Comparison of ENCODE assay signal across 26 mouse cellular contexts in genomic region chr4:123026597-123026996, GRCm38 (mm10). TPM values are rescaled to one million over a fixed set of nuclear protein-coding genes. Genes with fewer than 3 reads are reported as not detected.
A peak's percentile ranks its signal among the peaks of the same experiment; 100 is the strongest.
DNase-seq lines count a peak whose midpoint lies in the region; ATAC-seq and TF ChIP-seq lines count a peak whose summit lies in the region.
"Had no signal": no experiment of that assay in that cellular context is flagged by ENCODE, and none has a peak within 500 bp of the region (broad histone marks: within the 10 kb centered on the region; RNA-seq: fewer than 3 reads in every experiment).

No protein-coding gene starts in this region.

- no peak overlapping the region for H3K4me2 ChIP-seq in hindbrain, embryonic 12.5 days (replicated peaks)
- H3K4me2 ChIP-seq: embryonic facial prominence, embryonic 13.5 days; forebrain, embryonic 12.5 days; heart, embryonic 13.5 days; hindbrain, embryonic 13.5 days; liver, embryonic 13.5 days; midbrain, embryonic 12.5 days; neural tube, embryonic 15.5 days had no signal

- peaks cover 3% of the 10 kb centered on the region for H3K36me3 ChIP-seq in spleen, adult 2 months (ENCODE audit: control insufficient read depth, insufficient read depth, low read length)
- H3K36me3 ChIP-seq in hindbrain, embryonic 12.5 days = peaks cover 47% of the 10 kb centered on the region
- peaks cover 6% of the 10 kb centered on the region; the same call in 1 of the 2 replicates for H3K36me3 ChIP-seq in thymus, adult 2 months (ENCODE audit: control insufficient read depth, insufficient read depth, low read length)

- ATAC-seq in frontal cortex, adult (ENCODE audit: low TSS enrichment) = peak; percentile 36; the same call in 1 of the 2 replicates
- ATAC-seq in megakaryocyte, adult 5-6 weeks (ENCODE audit: poor library complexity, severe bottlenecking) = peak; percentile 77
- ATAC-seq in hindbrain, embryonic 12.5 days (ENCODE audit: low FRiP score) = no peak
- ATAC-seq: CD4-positive, CD25-positive, alpha-beta regulatory T cell, adult 4 months had no signal

- TF ChIP-seq CTCF in spleen, adult 2 months (IDR thresholded peaks at IDR 0.05; ENCODE audit: extremely low read depth, insufficient read depth, insufficient read length, insufficient replicate concordance) = no peak
- TF ChIP-seq CTCF in thymus, adult 2 months (IDR thresholded peaks at IDR 0.05; ENCODE audit: borderline replicate concordance, control insufficient read depth, extremely low read depth, insufficient read depth, low read length, poor library complexity) = no peak

- H3K27ac ChIP-seq in spleen, adult 2 months (ENCODE audit: insufficient read depth, low read length) = peak overlapping the region; percentile 83; the same call in 1 of the 2 replicates
- H3K27ac ChIP-seq in hindbrain, embryonic 12.5 days = no peak overlapping the region
- H3K27ac ChIP-seq in thymus, adult 2 months (ENCODE audit: control insufficient read depth, insufficient read depth, low read length) = no peak overlapping the region
- H3K27ac ChIP-seq: embryonic facial prominence, embryonic 13.5 days; forebrain, embryonic 12.5 days; heart, embryonic 13.5 days; kidney, postnatal 0 days; limb, embryonic 10.5 days; midbrain, embryonic 12.5 days had no signal

- WGBS in spleen, adult 2 months = 26% methylated on average over 4 of the region's 4 CpGs
- 81% methylated on average over 4 of the region's 4 CpGs for WGBS in hindbrain, embryonic 12.5 days
- 56% methylated on average over 4 of the region's 4 CpGs for WGBS in thymus, adult 2 months

- H3K9me3 ChIP-seq in hindbrain, embryonic 12.5 days (replicated peaks) = no peaks in the 10 kb centered on the region
- H3K9me3 ChIP-seq: forebrain, embryonic 12.5 days; heart, embryonic 13.5 days; hindbrain, embryonic 13.5 days; limb, embryonic 10.5 days; liver, embryonic 13.5 days; midbrain, embryonic 12.5 days; neural tube, embryonic 15.5 days had no signal

- TF ChIP-seq POLR2A in spleen, adult 2 months (IDR thresholded peaks at IDR 0.05; ENCODE audit: low read depth, low read length) = no peak
- TF ChIP-seq POLR2A in thymus, adult 2 months (IDR thresholded peaks at IDR 0.05; ENCODE audit: control insufficient read depth, extremely low read depth, insufficient read depth, low read length, poor library complexity) = no peak

- peaks cover 11% of the 10 kb centered on the region for H3K4me1 ChIP-seq in spleen, adult 2 months (ENCODE audit: control insufficient read depth, insufficient read depth, insufficient read length)
- H3K4me1 ChIP-seq in hindbrain, embryonic 12.5 days = peaks cover 17% of the 10 kb centered on the region
- peaks cover 4% of the 10 kb centered on the region for H3K4me1 ChIP-seq in thymus, adult 2 months (replicated peaks; ENCODE audit: control insufficient read depth, insufficient read depth, low read length)
- H3K4me1 ChIP-seq: embryonic facial prominence, embryonic 13.5 days; forebrain, embryonic 12.5 days; limb, embryonic 10.5 days; midbrain, embryonic 12.5 days had no signal

- H3K27me3 ChIP-seq in spleen, adult 2 months (ENCODE audit: control insufficient read depth, insufficient read depth, low read length) = no peaks in the 10 kb centered on the region
- no peaks in the 10 kb centered on the region for H3K27me3 ChIP-seq in hindbrain, embryonic 12.5 days
- H3K27me3 ChIP-seq in thymus, adult 2 months (ENCODE audit: control insufficient read depth, insufficient read depth, low read length) = no peaks in the 10 kb centered on the region
- H3K27me3 ChIP-seq: embryonic facial prominence, embryonic 13.5 days; forebrain, embryonic 12.5 days; heart, embryonic 13.5 days; hindbrain, embryonic 13.5 days; liver, embryonic 13.5 days; midbrain, embryonic 12.5 days; neural tube, embryonic 15.5 days had no signal

- no peak overlapping the region for H3K4me3 ChIP-seq in spleen, adult 2 months (ENCODE audit: extremely low read depth, insufficient read depth, insufficient read length)
- H3K4me3 ChIP-seq in hindbrain, embryonic 12.5 days = no peak overlapping the region
- H3K4me3 ChIP-seq in thymus, adult 2 months (ENCODE audit: control insufficient read depth, insufficient read depth, low read length) = no peak overlapping the region
- H3K4me3 ChIP-seq: embryonic facial prominence, embryonic 13.5 days; erythroblast, embryonic 14.5 days; forebrain, embryonic 12.5 days; heart, embryonic 13.5 days; hindbrain, embryonic 13.5 days; limb, embryonic 10.5 days; liver, embryonic 13.5 days; midbrain, embryonic 12.5 days; neural tube, embryonic 15.5 days had no signal

- intact Hi-C loops in left cerebral cortex, postnatal 4 days (cut with DNase I) = no loop called here

- no peak for DNase-seq in frontal cortex, postnatal 25 days (ENCODE audit: low spot score in 2 of 2)
- DNase-seq in spleen, adult 2 months (ENCODE audit: low read depth in 1 of 2, low spot score in 2 of 2) = peak in 1 of 2 experiments; percentile 30
- DNase-seq in spleen, adult 12 weeks (ENCODE audit: low spot score) = no peak
- no peak for DNase-seq in left cerebral cortex, postnatal 4 days
- DNase-seq in thymus, adult 2 months = no peak
- DNase-seq: adrenal gland, postnatal 25 days; cerebellum, adult 2 months; cerebellum, postnatal 25 days; embryo, embryonic 11 days; gastrocnemius, postnatal 10 days; heart, postnatal 14 days; liver, embryonic 13.5 days; lung, postnatal 4 days had no signal

- H3K9ac ChIP-seq in hindbrain, embryonic 12.5 days = no peak overlapping the region
- H3K9ac ChIP-seq: embryonic facial prominence, embryonic 13.5 days; forebrain, embryonic 12.5 days; heart, embryonic 13.5 days; hindbrain, embryonic 13.5 days; liver, embryonic 13.5 days; midbrain, embryonic 12.5 days; neural tube, embryonic 15.5 days had no signal

RNA-seq across cellular contexts. Expression of gene Trit1, which starts 10.2 kb away (rescaled TPM):
- polyA plus RNA-seq in spleen, adult 2 months (2012; rRNA removed) = 5.0 and 6.5 TPM in 2 replicates
- total RNA-seq in megakaryocyte, adult 5-6 weeks (2015) = 10.7 and 16.5 TPM in 2 replicates
- 21.0 and 22.3 TPM in 2 replicates for total RNA-seq in megakaryocyte, adult 5-6 weeks (2017)
- polyA plus RNA-seq in hindbrain, embryonic 12.5 days (2016; fragmentation: Nextera tagmentation; extraction: Ambion mirVana) = 23.3 and 26.7 TPM in 2 replicates
- 10 to 100 TPM; 29.9 to 30.5 TPM for total RNA-seq in left cerebral cortex, postnatal 4 days (2021)
- polyA plus RNA-seq in thymus, adult 2 months (2012; rRNA removed) = 8.3 and 9.3 TPM in 2 replicates

RNA-seq across cellular contexts. Expression of gene Mycl, which starts 31.1 kb away (rescaled TPM):
- polyA plus RNA-seq in spleen, adult 2 months (2012; rRNA removed) = 7.3 and 7.6 TPM in 2 replicates
- total RNA-seq in megakaryocyte, adult 5-6 weeks (2015) = 2.6 and 4.0 TPM in 2 replicates
- 0.81 and 3.3 TPM in 2 replicates for total RNA-seq in megakaryocyte, adult 5-6 weeks (2017)
- polyA plus RNA-seq in hindbrain, embryonic 12.5 days (2016; fragmentation: Nextera tagmentation; extraction: Ambion mirVana) = 103 and 105 TPM in 2 replicates
- total RNA-seq in left cerebral cortex, postnatal 4 days (2021) = 10 to 100 TPM; 60.5 to 66.1 TPM
- 4.3 and 5.2 TPM in 2 replicates for polyA plus RNA-seq in thymus, adult 2 months (2012; rRNA removed)
- polyA plus RNA-seq: CD4-positive, CD25-positive, alpha-beta regulatory T cell, adult 4 months had no signal

Comparison
In these comparisons a context has a peak if more than half of its experiments do, and no peak if none do; other contexts are left out.
1. RNA of gene Mycl, which starts 31.1 kb away (polyA plus RNA-seq): 103 to 105 TPM in hindbrain, embryonic 12.5 days; 7.3 to 7.6 TPM in spleen, adult 2 months and 4.3 to 5.2 TPM in thymus, adult 2 months; every median in the first group is over 10 times any median in the second.